Mouse (Mus musculus) liver, embryonic 12.5 days (tissue): ENCODE measurements around the gene Dnah2. TPM values are rescaled to one million over a fixed set of nuclear protein-coding genes. Genes with fewer than 3 reads are reported as not detected.
A peak's percentile ranks its signal among the peaks of the same experiment; 100 is the strongest.

Experiments used
- ATAC-seq: fragments of 200-750 bp; cut with Nextera tagmentation; 2 replicates; pipeline ENCODE4 v1.8.0; 2017; ENCODE audit warnings: moderate number of reproducible peaks, mild to moderate bottlenecking, moderate library complexity
- H3K27ac ChIP-seq: fragments of 300-500 bp; sonication (generic); 2 replicates; pipeline ENCODE4 v1.5.1; 2016; ENCODE audit warnings: mild to moderate bottlenecking
- H3K27me3 ChIP-seq: fragments of 300-500 bp; sonication (generic); replicated peaks from 2 replicates; pipeline ENCODE4 v1.6.1; 2016; ENCODE audit warnings: mild to moderate bottlenecking, moderate library complexity
- H3K36me3 ChIP-seq: fragments of 300-500 bp; sonication (generic); 2 replicates; pipeline ENCODE4 v1.6.1; 2016; ENCODE audit warnings: mild to moderate bottlenecking, moderate library complexity
- H3K4me1 ChIP-seq: fragments of 300-500 bp; sonication (generic); 2 replicates; pipeline ENCODE4 v1.6.1; 2016
- H3K4me2 ChIP-seq: fragments of 300-500 bp; sonication (generic); 2 replicates; pipeline ENCODE4 v1.6.1; 2016; ENCODE audit warnings: mild to moderate bottlenecking, moderate library complexity
- H3K4me3 ChIP-seq: fragments of 300-500 bp; sonication (generic); 2 replicates; pipeline ENCODE4 v1.5.1; 2016; ENCODE audit warnings: mild to moderate bottlenecking, moderate library complexity
- H3K9ac ChIP-seq: fragments of 300-500 bp; sonication (generic); 2 replicates; pipeline ENCODE4 v1.6.1; 2016; ENCODE audit warnings: mild to moderate bottlenecking, moderate library complexity
- H3K9me3 ChIP-seq: fragments of 300-500 bp; sonication (generic); replicated peaks from 2 replicates; pipeline ENCODE4 v1.6.1; 2016; ENCODE audit warnings: mild to moderate bottlenecking, moderate library complexity
- WGBS: fragments of 180-500 bp; shearing (Covaris S2); methylation state at CpG from one replicate; pipeline ENCODE4 v1.1.7; 2016; ENCODE audit not compliant: insufficient replicate concordance; 5-methylcytosine and 5-hydroxymethylcytosine counted together
- polyA plus RNA-seq: library from polyadenylated mRNA; unstranded; fragments of >200 nt; fragmentation: Nextera tagmentation; extraction: Ambion mirVana; gene quantifications from 2 replicates; pipeline ENCODE4 v1.2.1, GENCODE M21; 2016

Dnah2 gene
- polyA plus RNA-seq, 1 experiment from 2014 or later, result 0.06 TPM

GRCm38 (mm10) chr11:69560896-69561854, 12.3 kb upstream of the Dnah2 start:
- 71% methylated on average over 16 of the region's 16 CpGs for WGBS

GRCm38 (mm10) chr11:69559851-69560765, 11.2 kb upstream of the Dnah2 start, which contains the start of gene Efnb3:
Gene Efnb3, minus strand, starts transcription at chr11:69560205.
- Histone ChIP-seq H3K4me1 (peaks cover 31% of the 10 kb centered on the region), H3K36me3 (peaks cover 45% of the 10 kb centered on the region)

More at GRCm38 (mm10) chr11:69560896-69561854, 12.3 kb upstream of the Dnah2 start:
- peaks cover 31% of the 10 kb centered on the region for H3K4me1 ChIP-seq
- ATAC-seq, result no peak
- peak overlapping the region; percentile 65; the same call in 1 of the 2 replicates for H3K4me2 ChIP-seq
- H3K36me3 ChIP-seq, result peaks cover 56% of the 10 kb centered on the region
- peaks cover 65% of the 10 kb centered on the region for H3K27me3 ChIP-seq
- H3K9me3 ChIP-seq, result no peaks in the 10 kb centered on the region
- no peak overlapping the region for H3K4me3 ChIP-seq
- H3K27ac ChIP-seq, result no peak overlapping the region
- H3K9ac ChIP-seq, result no peak overlapping the region

GRCm38 (mm10) chr11:69559183-69559582, 10.3 kb upstream of the Dnah2 start:
- Histone ChIP-seq H3K9me3 (no peaks in the 10 kb centered on the region), H3K27me3 (peaks cover 81% of the 10 kb centered on the region), H3K4me2 (peak overlapping the region; percentile 65), H3K4me1 (peaks cover 28% of the 10 kb centered on the region), H3K4me3 (peak overlapping the region; percentile 41; the same call in 1 of the 2 replicates), H3K27ac (no peak overlapping the region), H3K36me3 (peaks cover 36% of the 10 kb centered on the region), H3K9ac (no peak overlapping the region)
- 15% methylated on average over 5 of the region's 5 CpGs for WGBS
- ATAC-seq, result no peak

More at GRCm38 (mm10) chr11:69559851-69560765, 11.2 kb upstream of the Dnah2 start, which contains the start of gene Efnb3:
- ATAC-seq, result no peak
- H3K4me2 ChIP-seq, result peak within 1 kb of the TSS; percentile 65
- 7% methylated on average over 39 of the region's 59 CpGs for WGBS
- peaks cover 75% of the 10 kb centered on the region for H3K27me3 ChIP-seq
- H3K27ac ChIP-seq, result no peak within 1 kb of the TSS
- no peaks in the 10 kb centered on the region for H3K9me3 ChIP-seq
- H3K4me3 ChIP-seq, result peak within 1 kb of the TSS; percentile 41
- peak within 1 kb of the TSS; percentile 30; the same call in 1 of the 2 replicates for H3K9ac ChIP-seq

- H3K9me3 ChIP-seq, result no peaks in the 10 kb centered on the region
- H3K4me2 ChIP-seq, result peak overlapping the region; percentile 65; the same call in 1 of the 2 replicates
- H3K4me3 ChIP-seq, result no peak overlapping the region
- no peak for ATAC-seq
- no peak overlapping the region for H3K27ac ChIP-seq
- H3K27me3 ChIP-seq, result peaks cover 82% of the 10 kb centered on the region
- H3K9ac ChIP-seq, result no peak overlapping the region
- WGBS, result 12% methylated on average over 6 of the region's 6 CpGs
- H3K36me3 ChIP-seq, result peaks cover 31% of the 10 kb centered on the region
- peaks cover 24% of the 10 kb centered on the region for H3K4me1 ChIP-seq
Observed at GRCm38 (mm10) chr11:69558756-69559155, 9.8 kb upstream of the Dnah2 start.

- peaks cover 21% of the 10 kb centered on the region for H3K4me1 ChIP-seq
- H3K27ac ChIP-seq, result no peak overlapping the region
- ATAC-seq, result no peak
- no peak overlapping the region for H3K9ac ChIP-seq
- H3K4me2 ChIP-seq, result no peak overlapping the region
- H3K9me3 ChIP-seq, result no peaks in the 10 kb centered on the region
- peaks cover 19% of the 10 kb centered on the region for H3K36me3 ChIP-seq
- peaks cover 92% of the 10 kb centered on the region for H3K27me3 ChIP-seq
- H3K4me3 ChIP-seq, result no peak overlapping the region
- 42% methylated on average over 14 of the region's 14 CpGs for WGBS
Observed at GRCm38 (mm10) chr11:69557381-69557958, 8.6 kb upstream of the Dnah2 start.

- Histone ChIP-seq H3K27me3 (peaks cover 84% of the 10 kb centered on the region), H3K4me3 (no peak overlapping the region), H3K9ac (no peak overlapping the region), H3K9me3 (no peaks in the 10 kb centered on the region), H3K27ac (no peak overlapping the region), H3K4me1 (peaks cover 13% of the 10 kb centered on the region), H3K4me2 (no peak overlapping the region), H3K36me3 (no peaks in the 10 kb centered on the region)
- WGBS, result 45% methylated on average over 5 of the region's 5 CpGs
- ATAC-seq, result no peak
Observed at GRCm38 (mm10) chr11:69554539-69555140, 5.7 kb upstream of the Dnah2 start.

GRCm38 (mm10) chr11:69553341-69553721, 4.4 kb upstream of the Dnah2 start:
- Histone ChIP-seq H3K9ac (no peak overlapping the region), H3K4me3 (no peak overlapping the region), H3K27me3 (peaks cover 85% of the 10 kb centered on the region), H3K36me3 (no peaks in the 10 kb centered on the region), H3K4me1 (no peaks in the 10 kb centered on the region), H3K9me3 (no peaks in the 10 kb centered on the region), H3K27ac (no peak overlapping the region), H3K4me2 (no peak overlapping the region)
- ATAC-seq, result no peak
- 53% methylated on average over 2 of the region's 2 CpGs for WGBS

- Histone ChIP-seq H3K27me3 (peaks cover 85% of the 10 kb centered on the region), H3K4me3 (no peak overlapping the region), H3K36me3 (no peaks in the 10 kb centered on the region), H3K4me2 (no peak overlapping the region), H3K9me3 (no peaks in the 10 kb centered on the region), H3K9ac (no peak overlapping the region), H3K27ac (no peak overlapping the region), H3K4me1 (no peaks in the 10 kb centered on the region)
- WGBS, result 37% methylated on average over 14 of the region's 14 CpGs
- ATAC-seq, result no peak
Observed at GRCm38 (mm10) chr11:69552622-69553340, 3.9 kb upstream of the Dnah2 start.

- peaks cover 85% of the 10 kb centered on the region for H3K27me3 ChIP-seq
- 62% methylated on average over 4 of the region's 4 CpGs for WGBS
- peaks cover 12% of the 10 kb centered on the region for H3K4me1 ChIP-seq
- no peak for ATAC-seq
- no peak overlapping the region for H3K9ac ChIP-seq
- no peak overlapping the region for H3K4me3 ChIP-seq
- H3K4me2 ChIP-seq, result no peak overlapping the region
- no peaks in the 10 kb centered on the region for H3K36me3 ChIP-seq
- H3K27ac ChIP-seq, result no peak overlapping the region
- H3K9me3 ChIP-seq, result no peaks in the 10 kb centered on the region
Observed at GRCm38 (mm10) chr11:69551310-69551709, 2.4 kb upstream of the Dnah2 start.

- peaks cover 62% of the 10 kb centered on the region for H3K27me3 ChIP-seq
- ATAC-seq, result no peak
- H3K4me1 ChIP-seq, result peaks cover 18% of the 10 kb centered on the region
- no peaks in the 10 kb centered on the region for H3K9me3 ChIP-seq
- no peaks in the 10 kb centered on the region for H3K36me3 ChIP-seq
- H3K4me3 ChIP-seq, result peak overlapping the region; percentile 56
- 3% methylated on average over 15 of the region's 15 CpGs for WGBS
- H3K4me2 ChIP-seq, result peak overlapping the region; percentile 88
- H3K9ac ChIP-seq, result peak overlapping the region; percentile 65
- H3K27ac ChIP-seq, result no peak overlapping the region
Observed at GRCm38 (mm10) chr11:69547071-69547470, 1.8 kb downstream of the Dnah2 start.
